Mouse (Mus musculus) adrenal gland, adult 8-10 months (tissue): ENCODE data around the gene Hils1. TPM values are rescaled to one million over a fixed set of nuclear protein-coding genes. Genes with fewer than 3 reads are reported as not detected.
A peak's percentile ranks its signal among the peaks of the same experiment; 100 is the strongest.
"Not testable (repeated sequence)": the region's sequence is repeated elsewhere in the genome, so short reads cannot be mapped to it uniquely, and the experiment has no call there.

Source experiments
- DNase-seq: peaks from one replicate; pipeline ENCODE4 v3.0.0; 2022
- total RNA-seq, 4 experiments: library from RNA; stranded (reverse); gene quantifications; 2 replicates each; pipeline ENCODE4 v1.2.4; 2022

Gene Hils1
- total RNA-seq, 4 experiments from 2014 or later = not detected

DNA sequence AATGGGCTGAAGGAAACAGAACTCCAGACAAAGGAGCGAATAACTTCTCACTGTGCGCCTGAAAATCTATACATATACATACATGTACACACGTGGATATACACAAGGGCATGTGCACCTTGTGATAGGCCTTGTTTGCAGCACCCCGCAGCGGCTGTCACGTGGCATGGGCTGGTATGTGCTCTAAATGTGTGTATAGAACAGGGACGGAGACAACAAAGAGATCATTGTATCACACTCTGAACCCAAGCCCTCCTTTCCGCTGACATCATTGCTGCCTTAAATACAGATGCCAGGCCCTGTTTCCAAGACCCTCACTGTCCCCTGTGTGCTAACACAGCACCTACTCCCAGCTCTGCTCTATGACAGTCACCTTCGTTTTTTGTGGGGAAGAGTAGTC, 12.3 kb upstream of the Hils1 start:
- no peak for DNase-seq

DNA sequence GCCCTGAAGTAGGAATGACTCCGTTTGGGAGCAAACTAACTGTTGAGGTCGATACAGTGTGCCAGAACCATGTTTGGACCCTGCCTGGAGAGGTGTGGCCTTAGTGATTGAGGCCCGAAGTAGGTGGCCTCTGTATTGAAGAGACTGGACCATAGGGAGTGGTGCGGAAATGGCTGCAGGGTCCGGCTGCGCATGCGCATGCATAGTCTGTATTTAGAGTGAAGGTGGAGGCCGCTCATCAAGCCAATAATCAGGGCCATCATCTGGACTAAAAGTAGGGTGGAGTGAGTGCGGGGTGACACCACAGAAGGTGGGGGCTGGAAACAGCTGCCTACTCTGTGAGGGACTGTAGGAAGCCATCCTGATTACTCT, 9.7 kb upstream of the Hils1 start:
- DNase-seq = no peak

DNA sequence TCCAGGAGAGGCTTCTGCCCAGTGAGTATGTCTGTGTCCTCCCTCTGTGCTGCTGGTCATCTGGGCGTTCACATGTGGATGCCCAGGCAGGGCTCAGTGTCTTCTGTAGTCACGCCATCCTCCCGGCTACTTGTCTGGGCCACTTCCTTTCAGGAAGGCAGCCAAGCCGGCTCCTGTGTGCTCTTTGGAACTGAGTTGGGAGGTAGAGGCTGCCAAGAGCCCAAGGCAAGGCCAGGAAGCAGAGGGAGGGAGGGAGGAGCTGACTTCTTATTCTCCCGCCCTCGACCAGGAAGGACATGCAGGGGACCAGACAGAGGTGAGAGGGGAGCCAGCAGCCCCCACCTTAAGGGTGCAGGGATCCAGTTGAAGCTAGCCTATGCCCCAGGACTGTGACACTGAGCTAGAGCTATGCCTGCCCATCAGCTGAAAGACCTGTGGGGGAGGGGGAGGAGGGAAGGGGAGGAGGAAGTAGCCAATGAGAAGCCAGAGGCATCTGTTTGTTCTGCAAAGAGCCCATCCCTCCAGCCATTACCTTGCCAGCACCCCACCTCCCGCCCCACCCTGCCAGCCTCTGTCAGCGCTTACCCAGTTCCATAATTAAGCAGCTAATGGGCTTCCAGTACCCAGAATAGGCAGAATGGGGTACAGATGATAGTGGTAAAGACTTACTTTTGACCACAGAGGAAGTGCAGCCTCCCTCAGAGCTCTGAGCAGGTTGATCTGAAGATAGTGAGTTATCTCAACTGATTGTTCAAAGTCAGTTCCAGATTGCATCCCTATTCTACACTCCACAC, 9.1 kb upstream of the Hils1 start:
- peak; percentile 68 for DNase-seq

DNA sequence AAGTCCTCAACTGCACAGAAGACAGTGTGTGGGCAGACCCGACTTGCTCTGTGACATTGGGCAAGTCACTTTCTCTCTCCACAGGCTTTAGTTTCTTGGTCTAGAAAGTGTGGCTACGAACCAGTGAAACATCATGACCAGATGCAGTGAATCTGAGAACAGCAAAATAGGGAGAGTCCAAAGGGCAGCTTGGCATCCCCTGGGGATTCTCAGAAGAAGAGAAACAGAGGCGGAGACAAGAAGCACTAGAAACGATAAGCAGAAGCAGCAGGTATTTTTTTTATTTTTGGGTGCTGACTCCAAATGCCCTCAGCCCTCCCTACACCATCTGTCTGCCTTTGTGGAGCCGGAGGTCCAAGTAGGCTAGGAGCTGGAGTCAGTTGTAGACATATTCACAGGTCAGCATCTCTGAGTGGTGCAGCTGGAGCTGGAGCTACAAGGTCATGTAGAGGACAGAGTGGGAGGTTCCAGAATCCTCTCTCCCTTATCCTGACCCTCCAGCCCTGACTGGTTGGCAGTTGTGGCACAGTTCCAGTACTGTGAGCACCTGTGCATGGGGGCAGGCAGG, 4.8 kb upstream of the Hils1 start:
- DNase-seq = no peak

DNA sequence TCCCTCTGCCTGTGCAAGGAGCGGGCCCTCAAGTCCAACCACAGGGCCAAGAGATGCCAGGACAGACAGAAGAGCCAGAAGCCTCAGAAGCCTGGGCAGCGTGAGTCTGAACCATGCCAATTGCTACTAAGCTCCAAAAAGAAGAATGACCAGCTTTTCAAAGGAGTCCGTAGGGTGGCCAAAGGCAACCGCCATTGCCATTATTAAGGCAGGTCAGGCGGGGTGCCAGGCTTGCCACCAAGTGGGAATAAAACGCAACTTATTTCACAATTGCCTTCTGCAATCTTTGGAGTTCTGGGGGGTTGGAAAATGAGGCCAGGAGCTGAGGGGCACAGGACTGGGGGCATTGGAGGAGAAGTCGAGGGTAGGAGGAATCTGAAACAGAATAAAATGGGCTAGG, 794 bp downstream of the Hils1 start:
- no peak for DNase-seq

DNA sequence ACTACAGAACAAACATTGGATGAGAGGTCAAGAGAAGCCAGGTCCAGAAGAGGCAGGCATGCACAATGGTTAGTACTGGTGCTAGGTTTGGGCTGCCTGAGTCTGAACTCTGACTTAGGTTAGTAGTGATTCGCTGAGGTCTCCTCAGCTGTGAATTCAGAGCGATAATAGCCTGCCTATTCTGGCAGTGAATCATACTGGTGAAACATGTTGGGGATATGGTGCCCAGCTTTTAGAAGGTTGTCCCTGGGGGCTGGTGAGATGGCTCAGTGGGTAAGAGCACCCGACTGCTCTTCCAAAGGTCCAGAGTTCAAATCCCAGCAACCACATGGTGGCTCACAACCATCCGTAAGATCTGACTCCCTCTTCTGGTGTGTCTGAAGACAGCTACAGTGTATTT, 2.3 kb downstream of the Hils1 start:
- not testable (repeated sequence) for DNase-seq

DNA sequence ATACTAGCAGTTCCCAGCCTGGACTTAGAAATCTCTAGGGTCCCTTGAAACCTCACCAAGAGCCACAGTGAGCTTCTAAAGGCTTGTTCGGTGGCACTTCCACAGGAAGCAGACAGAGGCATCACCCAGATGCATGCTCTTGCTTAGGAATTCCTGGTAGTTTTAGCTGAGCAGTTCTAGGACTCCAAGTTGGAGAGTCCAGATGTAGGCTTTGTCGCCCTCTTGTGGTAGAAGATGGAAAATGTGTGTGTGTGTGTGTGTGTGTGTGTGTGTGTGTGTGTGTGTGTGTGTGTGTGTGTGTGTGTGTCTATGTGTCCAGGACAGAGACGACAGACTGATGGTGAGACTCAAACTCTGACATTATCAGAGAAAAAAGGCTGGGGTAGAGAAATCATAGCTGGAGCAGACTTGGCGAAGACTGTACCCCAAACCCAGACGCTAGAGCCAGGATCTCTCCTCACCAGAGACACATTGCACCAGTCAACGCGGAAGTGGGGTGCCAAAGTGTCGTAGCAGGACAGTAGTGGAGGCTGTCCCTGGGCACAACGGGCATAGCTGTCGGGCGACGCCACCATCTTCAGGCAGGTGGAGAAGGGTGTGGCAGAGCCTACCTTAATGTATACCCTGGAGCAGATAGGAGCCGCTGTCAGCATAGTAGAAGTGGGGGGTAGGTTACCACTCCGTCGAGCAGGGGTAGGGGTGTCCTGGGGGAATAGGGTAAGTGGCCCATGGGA, 3.0 kb downstream of the Hils1 start:
- DNase-seq = peak; percentile 39

DNA sequence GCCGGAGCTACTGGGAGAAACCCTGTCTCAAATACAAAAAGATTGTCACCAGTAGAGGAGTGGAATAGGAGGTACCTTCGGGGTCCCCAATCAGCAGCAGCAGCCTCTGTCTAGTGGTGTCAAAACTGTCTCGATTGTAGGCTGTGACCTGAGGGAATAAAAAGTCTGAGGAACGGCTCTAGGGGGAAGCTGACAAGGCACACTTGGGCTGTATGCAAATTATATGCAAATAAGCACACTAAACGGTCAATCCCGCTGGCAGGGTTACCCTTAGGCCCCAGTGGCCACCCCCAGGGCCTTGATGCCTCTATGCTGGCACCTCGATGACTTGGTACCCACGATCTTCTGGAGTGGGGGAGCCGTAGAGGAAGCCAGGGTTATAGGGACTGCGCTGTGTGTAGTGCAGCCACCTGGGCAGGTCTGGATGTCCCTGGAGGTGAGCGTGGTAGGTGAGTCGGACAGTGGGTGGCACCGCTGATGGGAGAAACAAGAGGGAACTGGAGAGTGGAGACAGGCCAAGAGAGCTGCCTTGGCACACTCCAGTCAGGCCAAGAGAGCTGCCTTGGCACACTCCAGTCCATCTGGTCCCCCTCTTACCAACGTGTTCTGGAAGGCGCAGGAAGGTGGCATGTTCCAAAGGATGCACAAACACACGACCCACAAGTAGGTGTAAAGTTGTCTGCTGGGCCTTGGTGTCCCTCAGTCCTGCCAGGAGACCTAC, 4.7 kb downstream of the Hils1 start:
- no peak for DNase-seq

DNA sequence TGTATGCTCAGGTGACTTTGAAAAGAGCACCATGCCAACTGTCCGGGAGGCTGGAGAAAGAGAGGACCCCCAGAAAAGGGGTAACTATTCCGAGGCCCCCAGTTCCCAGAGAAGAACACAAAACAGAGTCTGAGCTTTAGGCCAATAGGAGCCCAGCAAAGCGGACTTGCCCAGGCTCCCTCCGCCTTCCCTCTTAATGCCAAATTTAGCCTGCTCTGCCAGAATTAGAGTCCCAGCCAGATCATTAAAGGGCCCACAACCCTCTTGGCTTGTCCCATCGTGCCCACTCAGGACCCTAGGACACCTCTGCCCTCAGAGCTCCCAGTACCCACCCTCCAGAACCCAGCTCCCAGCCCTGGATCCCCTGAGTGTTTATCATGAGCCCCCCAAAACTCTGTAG, 5.5 kb downstream of the Hils1 start:
- DNase-seq = no peak

DNA sequence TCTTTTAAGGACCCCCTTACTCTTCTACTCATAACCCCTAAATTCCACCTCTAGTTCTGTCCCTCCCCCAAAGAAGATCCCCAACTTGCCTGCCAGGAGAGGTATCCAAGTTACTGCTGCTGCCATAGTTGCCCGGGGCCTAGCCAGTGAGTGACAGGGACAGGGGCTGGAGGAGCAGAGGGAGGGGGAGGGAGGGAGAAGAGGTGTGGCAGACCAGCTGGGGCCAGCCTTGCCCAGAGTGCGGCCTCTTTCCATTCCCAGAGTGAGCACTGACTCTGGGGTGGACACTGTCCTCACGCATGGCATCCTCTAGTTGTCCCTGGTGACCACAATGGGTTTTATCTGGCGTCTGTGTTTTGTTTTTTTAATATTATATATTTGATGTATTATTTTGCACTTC, 5.9 kb downstream of the Hils1 start:
- no peak for DNase-seq

DNA sequence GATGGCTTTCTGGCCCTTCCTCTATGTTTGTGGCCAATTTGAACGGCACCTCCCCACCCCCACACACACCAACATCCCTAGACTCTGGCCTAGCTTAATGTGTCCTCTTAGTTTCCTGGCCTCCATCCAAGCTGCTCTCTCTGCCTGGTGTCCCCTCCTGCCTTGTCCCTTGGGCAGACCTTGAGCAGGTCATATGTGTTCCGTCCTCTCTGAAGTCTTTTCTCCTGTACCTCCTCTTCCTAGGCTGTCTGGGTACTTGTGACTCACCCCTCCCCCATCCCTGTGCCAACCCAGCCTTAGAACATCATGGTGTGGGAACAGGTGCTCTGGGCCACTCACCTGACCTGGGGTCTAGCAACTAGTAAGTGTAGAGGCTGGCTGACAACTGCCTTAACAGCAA, 7.6 kb downstream of the Hils1 start:
- DNase-seq = no peak

DNA sequence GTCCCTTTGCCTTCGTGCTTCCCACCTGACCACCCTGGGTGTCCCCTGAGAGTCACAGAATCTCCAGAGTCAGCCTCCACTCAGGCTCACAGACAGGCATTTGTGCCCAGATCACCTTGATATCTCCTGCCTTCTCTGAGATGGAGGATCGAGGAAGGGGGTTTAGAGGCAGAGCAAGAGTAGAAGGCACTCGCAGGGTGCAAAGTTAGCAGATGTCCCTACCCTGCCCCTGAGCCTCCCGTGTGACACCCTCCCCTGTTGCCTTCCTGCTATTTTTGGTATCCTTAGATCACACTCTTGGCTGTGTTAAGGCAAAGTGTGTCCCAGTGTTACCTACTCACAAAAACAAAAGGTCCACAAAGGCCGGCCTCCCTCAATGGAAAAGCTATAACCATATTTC, 8.8 kb downstream of the Hils1 start, which contains the start of gene Sgca:
TSS of gene Sgca (minus strand) at position 129 of the 400 bp plus-strand sequence.
- no peak for DNase-seq

DNA sequence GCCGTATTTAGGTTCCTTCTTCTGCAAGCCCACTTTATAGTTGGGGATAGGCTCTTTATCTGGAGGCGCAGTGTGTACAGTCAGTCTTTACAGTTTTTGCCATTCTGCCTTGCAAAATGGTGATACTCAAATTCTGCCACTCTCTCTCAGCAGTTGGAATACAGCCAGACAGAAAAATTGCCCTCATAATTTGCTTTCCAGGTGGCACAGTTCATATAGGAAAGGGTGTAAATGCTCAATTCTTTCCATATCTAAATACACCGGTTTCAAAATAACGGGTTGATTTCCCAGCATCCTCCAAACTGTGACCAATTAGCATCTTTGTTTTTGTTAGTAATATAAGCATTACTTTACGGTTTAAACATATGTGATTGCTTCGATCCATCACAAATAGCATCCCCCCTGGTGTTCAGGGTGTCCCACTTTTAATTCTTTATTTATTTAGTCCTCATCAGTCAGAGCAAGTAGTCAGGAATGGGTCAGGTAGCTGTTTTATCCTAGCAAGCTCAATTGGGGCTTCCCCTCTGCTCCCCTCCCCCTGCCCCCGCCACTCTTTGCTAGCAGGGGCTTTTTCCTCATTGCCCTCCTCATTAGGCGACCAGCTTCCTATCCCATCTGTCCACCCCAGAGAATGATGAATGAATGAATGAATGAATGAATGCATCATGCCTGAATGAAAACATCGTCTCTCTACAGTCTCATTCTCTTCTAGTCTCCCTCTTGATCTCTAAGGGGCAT, 11.0 kb downstream of the Hils1 start:
- no peak for DNase-seq

DNA sequence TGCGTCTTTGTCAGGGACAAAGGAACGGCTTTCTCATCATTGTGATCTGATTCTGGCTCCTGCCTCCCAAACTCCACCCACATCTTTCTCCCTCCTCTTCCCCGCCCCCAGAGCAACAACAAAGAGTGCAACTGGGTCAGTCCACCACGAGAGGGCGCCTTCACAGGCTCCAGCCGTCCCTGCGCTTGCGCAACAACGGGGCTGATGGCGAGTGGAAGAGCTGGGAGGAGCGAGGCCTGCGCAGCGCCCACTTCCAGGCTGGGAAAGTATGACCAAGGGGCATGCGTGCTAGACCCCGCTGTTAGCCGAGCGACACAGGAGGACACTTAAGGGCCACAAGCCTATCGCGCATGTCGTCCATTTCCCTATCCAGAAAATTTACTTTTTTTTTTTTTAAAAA, 11.6 kb downstream of the Hils1 start:
- DNase-seq = peak; percentile 96

DNA sequence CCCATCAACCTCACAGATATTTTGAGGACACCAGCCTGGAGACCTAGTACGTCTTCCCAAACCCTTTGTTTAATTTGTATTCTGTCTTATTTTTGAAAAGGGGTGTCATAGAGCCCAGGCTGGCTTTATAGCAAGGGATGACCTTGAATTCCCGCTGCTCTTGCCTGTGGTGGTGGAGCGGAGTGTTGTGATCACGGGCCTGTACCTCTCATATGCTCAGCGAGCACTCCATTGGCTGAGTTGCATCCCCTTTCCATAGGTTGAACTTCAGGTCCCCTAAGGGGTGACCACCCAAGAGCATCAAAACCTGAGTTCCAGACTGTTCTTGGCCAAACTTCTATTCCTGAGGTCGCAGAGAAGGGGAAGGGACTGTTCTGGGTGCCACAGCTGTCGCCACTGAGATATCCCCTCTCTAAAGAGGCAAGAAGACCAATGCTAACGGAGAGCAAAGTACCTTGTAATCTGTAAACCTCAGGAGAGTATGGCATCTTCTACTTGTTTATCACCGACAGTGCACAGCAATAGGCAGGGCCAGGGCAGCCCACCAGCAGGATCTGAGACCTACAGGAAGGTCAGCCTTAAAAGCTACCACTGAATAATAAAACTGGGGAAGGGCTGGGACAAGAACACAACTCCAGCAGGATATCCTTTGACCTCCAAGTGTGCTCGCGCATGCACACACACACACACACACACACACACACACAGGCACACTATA, 12.2 kb downstream of the Hils1 start:
- DNase-seq = no peak

DNA sequence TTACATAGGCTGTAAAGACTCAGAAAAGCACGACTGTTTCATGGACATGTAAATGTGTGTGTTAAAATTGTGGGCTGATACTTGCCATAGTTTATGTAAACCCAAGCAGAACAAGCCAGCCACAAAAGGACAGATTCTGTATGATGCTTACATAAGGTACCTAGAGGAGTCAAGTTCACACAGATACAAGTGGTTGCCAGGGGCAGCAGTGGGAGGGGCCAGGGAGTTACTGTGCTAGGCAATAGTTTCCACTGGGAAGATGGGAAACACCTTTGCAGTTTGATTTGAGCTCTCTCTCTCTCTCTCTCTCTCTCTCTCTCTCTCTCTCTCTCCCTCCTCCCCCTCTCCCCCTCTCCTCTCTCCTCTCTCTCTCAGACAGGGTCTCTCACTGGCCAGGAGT, 17.7 kb downstream of the Hils1 start:
- no peak for DNase-seq

DNA sequence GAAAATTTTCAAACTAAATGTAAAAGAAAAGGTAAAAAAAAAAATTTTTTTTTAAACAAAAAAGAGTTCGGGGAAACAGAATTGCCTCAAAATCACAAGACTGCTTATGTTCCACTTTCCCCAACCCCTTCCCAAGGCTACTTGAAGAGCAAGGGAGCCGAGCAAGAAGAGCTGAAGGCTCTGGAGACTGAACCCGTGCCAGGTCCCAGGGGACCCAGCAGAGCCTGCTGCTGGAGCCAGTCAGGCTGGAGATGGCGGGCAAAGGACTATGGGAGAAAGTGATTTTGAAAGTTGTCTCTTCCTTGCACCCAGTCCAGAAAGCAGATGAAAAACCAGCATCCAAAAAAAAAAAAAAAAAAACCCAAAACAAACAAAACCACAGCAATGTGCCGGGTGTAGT, 18.4 kb downstream of the Hils1 start:
- no peak for DNase-seq

DNA sequence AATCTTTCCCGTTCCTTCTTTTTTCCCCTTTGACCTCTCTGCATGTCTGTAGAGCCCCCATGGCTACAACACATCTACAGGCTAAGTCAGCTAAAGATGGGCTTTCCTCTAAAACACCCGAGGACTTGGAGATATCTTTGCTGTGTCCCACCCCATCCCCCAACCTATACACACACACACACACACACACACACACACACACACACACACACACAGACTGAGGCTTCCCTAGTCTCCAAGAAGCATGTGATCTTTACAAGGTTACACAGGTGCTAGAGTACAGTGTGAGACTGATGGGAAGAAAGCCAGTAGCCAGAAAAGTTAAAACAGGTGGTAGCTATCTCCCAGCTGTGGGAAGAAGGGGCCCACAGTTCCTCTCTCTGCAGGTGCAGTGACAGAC, 19.0 kb downstream of the Hils1 start:
- no peak for DNase-seq

DNA sequence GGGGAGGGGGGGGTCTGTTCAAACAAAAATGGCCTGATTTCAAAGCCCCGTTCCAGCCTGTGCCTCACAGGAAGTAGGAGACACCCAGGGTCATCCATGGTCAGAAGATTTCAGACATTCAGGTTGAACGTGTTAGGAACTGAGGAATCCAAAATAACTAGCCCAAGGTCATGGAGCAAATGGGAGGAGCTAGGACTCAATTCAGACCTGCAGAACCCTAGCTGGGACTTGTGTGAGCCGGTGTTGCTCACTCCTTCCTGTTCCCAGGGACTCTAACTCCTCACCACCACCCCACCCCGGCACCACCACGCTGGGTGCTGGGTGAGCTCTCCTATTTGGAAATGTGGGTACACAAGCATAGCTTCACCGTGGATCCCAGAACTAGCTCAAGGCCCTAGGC, 19.9 kb downstream of the Hils1 start:
- DNase-seq = peak; percentile 47

DNA sequence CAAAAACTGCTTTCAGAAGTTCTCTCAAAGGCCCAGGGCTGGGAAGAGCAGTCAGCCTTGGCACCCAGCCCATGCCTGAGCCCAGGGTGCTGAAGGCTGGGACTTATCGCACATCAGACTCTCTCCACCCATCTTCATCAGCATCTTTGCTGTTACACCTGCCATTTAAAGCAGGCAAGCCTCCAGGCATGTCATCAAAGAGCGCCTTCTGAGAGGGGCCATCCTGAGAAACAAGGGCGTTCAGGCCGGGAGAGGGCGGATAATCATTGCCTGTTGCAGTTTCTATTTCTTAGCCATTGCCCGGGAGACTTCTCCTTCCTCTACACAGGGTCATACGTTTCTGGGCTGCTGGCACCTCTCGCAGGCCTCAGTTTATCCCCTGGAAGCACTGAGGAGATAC, 20.5 kb downstream of the Hils1 start:
- peak; percentile 26 for DNase-seq

DNA sequence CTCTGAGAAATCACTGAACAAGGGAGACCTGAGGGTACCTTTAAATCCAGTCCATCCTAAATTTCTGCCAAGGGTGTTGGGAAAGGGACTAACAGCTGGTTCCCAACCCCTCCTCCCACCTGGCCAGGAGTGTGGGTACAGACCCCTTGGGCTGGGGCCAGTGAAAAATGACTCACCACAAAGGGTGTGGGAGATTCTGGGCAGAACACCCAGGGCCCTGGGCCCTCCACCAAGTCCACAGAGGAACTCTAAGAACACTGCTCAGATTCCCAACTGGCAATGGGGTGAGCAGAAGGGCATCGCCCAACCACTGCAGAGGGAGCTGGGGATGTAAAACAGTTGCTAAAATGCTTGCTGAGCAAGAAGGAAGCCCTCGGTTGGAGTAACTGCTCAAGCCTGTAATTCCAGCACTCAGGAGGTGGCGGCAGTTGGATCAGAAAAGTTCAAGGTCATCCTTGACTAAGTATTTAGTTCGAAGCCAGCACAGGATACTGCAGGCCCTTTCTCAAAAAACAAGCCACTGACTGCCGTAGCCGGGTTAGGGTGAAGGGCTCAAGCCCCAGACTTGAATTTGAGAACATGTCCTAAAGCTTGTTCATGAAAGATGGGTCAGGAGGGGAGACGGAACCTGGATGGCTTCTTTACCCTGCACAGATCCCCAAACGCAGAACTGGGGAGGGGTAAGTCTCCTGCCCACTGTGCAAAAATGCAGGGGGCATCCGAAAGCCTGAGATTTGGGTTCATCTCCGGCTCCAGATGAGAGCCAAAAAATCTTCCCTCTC, 21.6 kb downstream of the Hils1 start:
- peak; percentile 29 for DNase-seq
